Mouse (Mus musculus): ENCODE data around the gene Gls2.
A peak's percentile ranks its signal among the peaks of the same experiment; 100 is the strongest.

The Gls2 gene

GRCm38 (mm10) chr10:128231697-128232419 lies 37.6 kb downstream of the Gls2 start, which contains the start of gene Timeless:
Timeless (plus strand) TSS chr10:128232065.
- peak; percentile 82 to 89 for DNase-seq (ENCODE audit: low spot score in 2 of 2)

GRCm38 (mm10) chr10:128232420-128232985 lies 38.2 kb downstream of the Gls2 start:
- peak; percentile 52 to 79 for DNase-seq (ENCODE audit: low spot score in 2 of 2)

GRCm38 (mm10) chr10:128236321-128236720 lies 42.1 kb downstream of the Gls2 start:
- DNase-seq (ENCODE audit: low spot score in 2 of 2) = no peak

GRCm38 (mm10) chr10:128237807-128238480 lies 43.7 kb downstream of the Gls2 start:
- DNase-seq (ENCODE audit: low spot score in 2 of 2) = no peak

- no peak for DNase-seq (ENCODE audit: low spot score in 2 of 2)
Measured at GRCm38 (mm10) chr10:128239140-128239539, 44.9 kb downstream of the Gls2 start.

- no peak for DNase-seq (ENCODE audit: low spot score in 2 of 2)
Measured at GRCm38 (mm10) chr10:128240131-128240530, 45.9 kb downstream of the Gls2 start.

- no peak for DNase-seq (ENCODE audit: low spot score in 2 of 2)
Measured at GRCm38 (mm10) chr10:128243252-128243651, 49.0 kb downstream of the Gls2 start.

- DNase-seq (ENCODE audit: low spot score in 2 of 2) = no peak
Measured at GRCm38 (mm10) chr10:128244121-128244520, 49.9 kb downstream of the Gls2 start.

- DNase-seq (ENCODE audit: low spot score in 2 of 2) = no peak
Measured at GRCm38 (mm10) chr10:128247020-128247732, 52.9 kb downstream of the Gls2 start.

GRCm38 (mm10) chr10:128250565-128250964 lies 56.3 kb downstream of the Gls2 start:
- no peak for DNase-seq (ENCODE audit: low spot score in 2 of 2)

GRCm38 (mm10) chr10:128253677-128254255 lies 59.5 kb downstream of the Gls2 start, which contains the start of gene Apon:
Apon (plus strand) TSS chr10:128254096.
- no peak for DNase-seq (ENCODE audit: low spot score in 2 of 2)

GRCm38 (mm10) chr10:128255925-128256324 lies 61.7 kb downstream of the Gls2 start:
- DNase-seq (ENCODE audit: low spot score in 2 of 2) = no peak

- no peak for DNase-seq (ENCODE audit: low spot score in 2 of 2)
Measured at GRCm38 (mm10) chr10:128256328-128256727, 62.1 kb downstream of the Gls2 start.

GRCm38 (mm10) chr10:128258953-128259352 lies 64.7 kb downstream of the Gls2 start:
- no peak for DNase-seq (ENCODE audit: low spot score in 2 of 2)

All from thymus, postnatal 10 days (tissue).